Mouse (Mus musculus): ENCODE results near the gene Crybg1. TPM values are rescaled to one million over a fixed set of nuclear protein-coding genes. Genes with fewer than 3 reads are reported as not detected.

Gene Crybg1
- polyA plus RNA-seq, 1 experiment = 0.41 TPM

- Histone ChIP-seq H3K27me3 (ENCODE audit: control insufficient read depth, insufficient read depth, low read length) (no peaks in the 10 kb centered on the region), H3K27ac (ENCODE audit: control insufficient read depth, insufficient read depth, low read depth, low read length) (no peak overlapping the region), H3K36me3 (ENCODE audit: control insufficient read depth, insufficient read depth, low read length) (no peaks in the 10 kb centered on the region), H3K4me3 (ENCODE audit: control insufficient read depth, low read depth, low read length) (no peak overlapping the region), H3K4me1 (ENCODE audit: control insufficient read depth, insufficient read depth, low read length) (no peaks in the 10 kb centered on the region)
- no peak for TF ChIP-seq CTCF (IDR thresholded peaks at IDR 0.05; ENCODE audit: control insufficient read depth, insufficient read depth, insufficient replicate concordance, low read depth, low read length)
Observed at GRCm38 (mm10) chr10:44026105-44026504, 122.5 kb downstream of the Crybg1 start.

DNA sequence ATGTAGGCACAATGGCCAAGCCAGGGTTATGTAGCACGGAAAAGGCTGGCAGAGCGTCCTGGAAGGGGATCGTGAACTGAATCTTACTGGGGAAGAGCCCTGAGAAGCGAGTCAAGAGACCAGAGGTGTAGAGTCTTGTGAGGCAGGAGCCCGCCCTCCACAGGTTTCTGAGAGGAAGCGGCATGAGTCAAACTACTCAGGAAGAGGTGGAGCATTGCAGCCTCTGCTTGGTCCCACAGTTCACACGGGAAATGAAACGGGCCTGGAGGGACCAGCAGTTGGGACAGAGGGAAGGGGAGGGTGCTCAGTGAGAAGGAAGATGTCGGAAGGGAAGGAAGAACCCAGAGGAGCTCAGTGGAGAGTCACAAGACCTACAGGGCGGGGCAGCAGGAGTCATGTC, 123.9 kb downstream of the Crybg1 start:
- no peaks in the 10 kb centered on the region for H3K36me3 ChIP-seq (ENCODE audit: control insufficient read depth, insufficient read depth, low read length)
- H3K27ac ChIP-seq (ENCODE audit: control insufficient read depth, insufficient read depth, low read depth, low read length) = no peak overlapping the region
- no peaks in the 10 kb centered on the region for H3K4me1 ChIP-seq (ENCODE audit: control insufficient read depth, insufficient read depth, low read length)
- TF ChIP-seq POLR2A (IDR thresholded peaks at IDR 0.05; ENCODE audit: control insufficient read depth, low read depth, low read length) = no peak
- no peak for TF ChIP-seq CTCF (IDR thresholded peaks at IDR 0.05; ENCODE audit: control insufficient read depth, insufficient read depth, insufficient replicate concordance, low read depth, low read length)
- no peak overlapping the region for H3K4me3 ChIP-seq (ENCODE audit: control insufficient read depth, low read depth, low read length)
- H3K27me3 ChIP-seq (ENCODE audit: control insufficient read depth, insufficient read depth, low read length) = no peaks in the 10 kb centered on the region

DNA sequence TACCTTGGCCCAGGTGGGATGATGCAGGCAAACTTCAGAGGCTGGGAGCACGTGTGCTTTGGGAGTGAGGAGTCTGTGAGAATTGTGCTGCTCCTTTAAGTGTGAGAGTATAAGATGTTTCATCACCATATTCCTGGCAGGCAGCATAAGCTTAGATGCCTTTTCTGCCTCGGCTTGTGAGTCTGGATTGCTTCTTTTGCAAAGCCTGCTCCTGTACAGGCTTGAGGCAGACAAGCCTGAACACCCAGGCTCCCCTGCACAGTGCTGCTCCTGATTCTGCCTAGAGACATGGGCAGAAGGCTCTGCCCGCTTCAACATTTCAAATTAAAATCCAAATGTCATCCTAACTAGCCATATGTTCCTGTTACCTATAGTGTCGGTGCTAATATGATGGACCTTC, 128.5 kb downstream of the Crybg1 start:
- Histone ChIP-seq H3K27ac (ENCODE audit: control insufficient read depth, insufficient read depth, low read depth, low read length) (no peak overlapping the region), H3K4me3 (ENCODE audit: control insufficient read depth, low read depth, low read length) (no peak overlapping the region), H3K27me3 (ENCODE audit: control insufficient read depth, insufficient read depth, low read length) (no peaks in the 10 kb centered on the region), H3K4me1 (ENCODE audit: control insufficient read depth, insufficient read depth, low read length) (no peaks in the 10 kb centered on the region), H3K36me3 (ENCODE audit: control insufficient read depth, insufficient read depth, low read length) (no peaks in the 10 kb centered on the region)
- TF ChIP-seq POLR2A (IDR thresholded peaks at IDR 0.05; ENCODE audit: control insufficient read depth, low read depth, low read length) = no peak
- TF ChIP-seq CTCF (IDR thresholded peaks at IDR 0.05; ENCODE audit: control insufficient read depth, insufficient read depth, insufficient replicate concordance, low read depth, low read length) = no peak

DNA sequence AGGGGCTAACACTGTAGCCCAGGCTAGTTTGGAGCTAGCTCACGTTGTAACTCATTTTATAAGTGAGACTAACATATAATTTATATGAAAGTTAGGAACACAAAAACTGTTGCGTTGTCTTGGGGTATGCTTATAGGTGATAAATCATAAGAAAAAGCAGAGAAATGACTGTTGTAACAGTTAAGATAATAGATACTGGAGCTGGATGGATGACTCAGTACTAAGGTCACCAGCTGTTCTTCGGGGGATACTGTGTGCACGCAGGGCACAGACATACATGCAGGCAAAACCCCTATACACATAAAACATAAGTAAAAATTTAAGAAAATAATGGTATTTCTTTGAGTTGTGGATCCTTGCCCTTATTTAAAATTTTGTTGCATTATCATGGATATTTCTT, 130.1 kb downstream of the Crybg1 start:
- Histone ChIP-seq H3K36me3 (ENCODE audit: control insufficient read depth, insufficient read depth, low read length) (no peaks in the 10 kb centered on the region), H3K27ac (ENCODE audit: control insufficient read depth, insufficient read depth, low read depth, low read length) (no peak overlapping the region), H3K4me3 (ENCODE audit: control insufficient read depth, low read depth, low read length) (no peak overlapping the region), H3K27me3 (ENCODE audit: control insufficient read depth, insufficient read depth, low read length) (no peaks in the 10 kb centered on the region), H3K4me1 (ENCODE audit: control insufficient read depth, insufficient read depth, low read length) (no peaks in the 10 kb centered on the region)
- no peak for TF ChIP-seq CTCF (IDR thresholded peaks at IDR 0.05; ENCODE audit: control insufficient read depth, insufficient read depth, insufficient replicate concordance, low read depth, low read length)

DNA sequence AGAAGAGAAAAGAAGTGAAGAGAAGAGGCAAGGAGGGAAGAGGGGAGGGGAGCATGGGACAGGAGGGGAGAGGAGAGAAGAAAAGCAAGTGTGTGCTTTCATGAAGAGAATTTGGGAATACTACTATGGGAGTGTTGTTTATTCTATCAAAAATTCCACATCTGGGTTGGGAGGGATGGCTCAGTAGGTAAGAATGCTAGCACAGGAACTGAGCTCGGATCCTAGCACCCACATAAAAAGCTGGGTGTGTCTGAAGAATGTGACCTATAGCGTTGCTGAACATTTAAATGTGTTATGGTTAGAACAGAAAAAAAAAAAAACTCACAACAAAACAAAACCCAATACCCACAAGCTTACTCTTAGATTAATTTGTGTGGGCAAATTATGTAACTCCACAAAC, 133.0 kb downstream of the Crybg1 start:
- no peak for TF ChIP-seq POLR2A (IDR thresholded peaks at IDR 0.05; ENCODE audit: control insufficient read depth, low read depth, low read length)
- no peak for TF ChIP-seq CTCF (IDR thresholded peaks at IDR 0.05; ENCODE audit: control insufficient read depth, insufficient read depth, insufficient replicate concordance, low read depth, low read length)
- no peak overlapping the region for H3K4me3 ChIP-seq (ENCODE audit: control insufficient read depth, low read depth, low read length)
- no peaks in the 10 kb centered on the region for H3K36me3 ChIP-seq (ENCODE audit: control insufficient read depth, insufficient read depth, low read length)
- H3K4me1 ChIP-seq (ENCODE audit: control insufficient read depth, insufficient read depth, low read length) = no peaks in the 10 kb centered on the region
- H3K27ac ChIP-seq (ENCODE audit: control insufficient read depth, insufficient read depth, low read depth, low read length) = no peak overlapping the region
- no peaks in the 10 kb centered on the region for H3K27me3 ChIP-seq (ENCODE audit: control insufficient read depth, insufficient read depth, low read length)

DNA sequence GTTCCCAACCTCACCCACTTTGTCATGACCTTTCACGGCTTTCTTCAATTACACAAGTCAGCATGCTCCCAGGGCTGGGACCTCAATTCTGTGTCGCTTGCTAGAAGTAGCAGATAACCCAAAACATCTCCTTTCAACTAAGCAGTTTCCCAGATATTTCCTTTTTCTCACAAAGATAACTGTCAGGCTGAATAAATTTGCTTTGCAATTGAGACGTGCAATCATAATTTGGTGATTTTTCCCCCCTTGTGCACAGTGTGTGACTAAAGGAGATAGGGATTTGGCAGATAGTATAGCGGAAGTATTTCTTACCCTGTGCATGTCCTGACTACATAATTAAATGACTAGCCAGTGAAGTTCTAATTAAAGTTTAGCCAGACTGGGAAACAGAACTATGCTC, 134.8 kb downstream of the Crybg1 start:
- Histone ChIP-seq H3K27me3 (ENCODE audit: control insufficient read depth, insufficient read depth, low read length) (no peaks in the 10 kb centered on the region), H3K4me3 (ENCODE audit: control insufficient read depth, low read depth, low read length) (no peak overlapping the region), H3K4me1 (ENCODE audit: control insufficient read depth, insufficient read depth, low read length) (no peaks in the 10 kb centered on the region), H3K36me3 (ENCODE audit: control insufficient read depth, insufficient read depth, low read length) (no peaks in the 10 kb centered on the region), H3K27ac (ENCODE audit: control insufficient read depth, insufficient read depth, low read depth, low read length) (no peak overlapping the region)
- TF ChIP-seq POLR2A (IDR thresholded peaks at IDR 0.05; ENCODE audit: control insufficient read depth, low read depth, low read length) (no peak), CTCF (IDR thresholded peaks at IDR 0.05; ENCODE audit: control insufficient read depth, insufficient read depth, insufficient replicate concordance, low read depth, low read length) (no peak)

GRCm38 (mm10) chr10:44011408-44011807, 137.2 kb downstream of the Crybg1 start:
- no peak overlapping the region for H3K27ac ChIP-seq (ENCODE audit: control insufficient read depth, insufficient read depth, low read depth, low read length)
- H3K27me3 ChIP-seq (ENCODE audit: control insufficient read depth, insufficient read depth, low read length) = no peaks in the 10 kb centered on the region
- H3K36me3 ChIP-seq (ENCODE audit: control insufficient read depth, insufficient read depth, low read length) = no peaks in the 10 kb centered on the region
- TF ChIP-seq POLR2A (IDR thresholded peaks at IDR 0.05; ENCODE audit: control insufficient read depth, low read depth, low read length) (no peak), CTCF (IDR thresholded peaks at IDR 0.05; ENCODE audit: control insufficient read depth, insufficient read depth, insufficient replicate concordance, low read depth, low read length) (no peak)
- H3K4me1 ChIP-seq (ENCODE audit: control insufficient read depth, insufficient read depth, low read length) = no peaks in the 10 kb centered on the region
- H3K4me3 ChIP-seq (ENCODE audit: control insufficient read depth, low read depth, low read length) = no peak overlapping the region

DNA sequence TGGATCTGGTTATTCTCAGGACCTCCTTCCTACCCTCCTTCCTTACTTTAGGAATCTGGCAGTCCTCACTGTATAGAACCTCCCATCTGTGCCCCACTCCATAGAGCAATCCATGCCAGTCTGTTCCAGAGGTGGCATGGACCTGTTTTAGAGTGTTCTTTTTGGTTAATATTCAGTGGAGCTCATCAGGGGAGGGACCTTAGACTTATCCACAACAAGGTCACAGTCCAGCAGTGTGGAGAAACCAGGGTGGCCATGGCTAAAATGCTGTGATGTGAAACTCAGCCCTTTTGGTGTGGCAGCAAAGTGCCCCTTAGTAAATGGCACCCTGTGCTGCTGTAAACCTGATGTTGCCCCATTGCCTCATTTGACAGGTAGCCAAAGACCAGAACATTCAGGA, 139.8 kb downstream of the Crybg1 start:
- H3K36me3 ChIP-seq (ENCODE audit: control insufficient read depth, insufficient read depth, low read length) = no peaks in the 10 kb centered on the region
- no peak overlapping the region for H3K4me3 ChIP-seq (ENCODE audit: control insufficient read depth, low read depth, low read length)
- peaks cover 4% of the 10 kb centered on the region; the same call in 1 of the 2 replicates for H3K4me1 ChIP-seq (ENCODE audit: control insufficient read depth, insufficient read depth, low read length)
- no peak overlapping the region for H3K27ac ChIP-seq (ENCODE audit: control insufficient read depth, insufficient read depth, low read depth, low read length)
- TF ChIP-seq CTCF (IDR thresholded peaks at IDR 0.05; ENCODE audit: control insufficient read depth, insufficient read depth, insufficient replicate concordance, low read depth, low read length) = no peak
- no peak for TF ChIP-seq POLR2A (IDR thresholded peaks at IDR 0.05; ENCODE audit: control insufficient read depth, low read depth, low read length)
- peaks cover 3% of the 10 kb centered on the region for H3K27me3 ChIP-seq (ENCODE audit: control insufficient read depth, insufficient read depth, low read length)
